Mouse (Mus musculus) kidney, adult 2 months (tissue): ENCODE results near the gene Rb1.

Experiments used
- CTCF ChIP-seq: fragments of 200-500 bp; conservative IDR thresholded peaks from 2 replicates; pipeline ENCODE4 v1.5.1; 2011; ENCODE audit warnings: low read depth, mild to moderate bottlenecking, control low read depth, low read length, moderate library complexity, mixed read lengths; ENCODE audit not compliant: insufficient read depth, insufficient read length
- POLR2A ChIP-seq: fragments of 200-500 bp; IDR thresholded peaks from one replicate; pipeline ENCODE4 v1.6.1; 2011; ENCODE audit warnings: low read depth, low read length, control low read depth

GRCm38 (mm10) chr14:73333880-73334279 lies 8.3 kb upstream of the Rb1 start:
- TF ChIP-seq CTCF, result no peak
- no peak for TF ChIP-seq POLR2A
